Mouse (Mus musculus): Measurements from ENCODE around the gene Vti1a.

Vti1a gene

DNA sequence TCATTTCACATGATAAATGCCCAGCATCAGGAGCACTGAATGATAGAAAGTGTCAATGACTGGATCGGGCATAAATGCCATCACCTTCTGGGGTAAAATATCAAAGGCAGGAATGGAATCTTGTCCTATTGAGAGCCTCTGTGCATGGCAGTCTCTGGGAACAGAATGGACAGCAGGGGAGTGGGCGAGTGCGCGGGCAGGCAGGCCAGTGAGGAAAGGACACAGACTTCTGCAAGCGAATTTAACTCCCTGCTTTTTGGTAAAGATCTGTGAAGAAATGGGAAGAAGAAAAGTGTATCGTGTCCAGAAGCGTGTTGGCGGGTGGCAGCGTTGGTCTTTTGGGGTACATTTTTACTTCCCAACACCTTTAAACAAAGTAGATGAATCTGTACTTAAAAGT is 207.2 kb downstream of the Vti1a start:
- DNase-seq (ENCODE audit: low spot score): no peak

DNA sequence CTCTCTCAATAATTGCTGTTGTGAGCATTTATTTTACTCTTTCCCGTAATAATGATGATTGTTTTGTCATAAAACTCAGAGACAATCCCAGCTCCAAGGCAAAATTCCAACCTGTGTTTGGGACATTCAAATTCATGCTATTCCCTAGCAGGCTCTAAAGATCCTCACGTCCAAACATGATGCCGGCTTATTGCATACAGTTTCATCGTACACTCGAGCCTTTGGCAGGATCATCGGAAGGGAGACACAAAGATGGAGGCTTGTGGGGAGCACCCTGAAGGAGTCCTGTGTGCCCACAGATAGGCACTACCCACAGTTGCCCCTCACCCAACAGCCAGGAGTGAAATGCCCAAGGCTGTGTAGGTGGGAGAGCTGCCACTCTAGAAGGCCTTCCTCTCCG is 208.3 kb downstream of the Vti1a start:
- no peak for DNase-seq (ENCODE audit: low spot score)

DNA sequence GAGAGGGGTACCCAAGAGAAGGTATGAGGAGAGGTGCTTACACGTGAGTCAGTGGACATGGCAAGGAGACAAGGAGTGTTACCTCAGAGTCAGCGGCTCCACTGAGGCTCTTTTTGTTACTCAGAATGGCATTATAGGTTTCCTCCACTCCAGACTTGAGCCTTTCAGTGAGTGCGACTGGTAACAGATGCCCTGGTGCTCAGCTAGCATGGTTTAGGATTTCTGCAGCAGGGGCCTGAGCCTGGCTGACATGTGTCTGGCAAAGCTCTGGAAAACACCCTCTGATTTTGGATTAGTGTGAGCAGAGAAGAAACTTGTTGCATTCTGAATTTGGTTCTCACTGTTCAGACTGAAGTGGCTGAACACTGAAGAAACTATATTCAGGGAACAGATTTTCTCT is 209.0 kb downstream of the Vti1a start:
- DNase-seq (ENCODE audit: low spot score): no peak

DNA sequence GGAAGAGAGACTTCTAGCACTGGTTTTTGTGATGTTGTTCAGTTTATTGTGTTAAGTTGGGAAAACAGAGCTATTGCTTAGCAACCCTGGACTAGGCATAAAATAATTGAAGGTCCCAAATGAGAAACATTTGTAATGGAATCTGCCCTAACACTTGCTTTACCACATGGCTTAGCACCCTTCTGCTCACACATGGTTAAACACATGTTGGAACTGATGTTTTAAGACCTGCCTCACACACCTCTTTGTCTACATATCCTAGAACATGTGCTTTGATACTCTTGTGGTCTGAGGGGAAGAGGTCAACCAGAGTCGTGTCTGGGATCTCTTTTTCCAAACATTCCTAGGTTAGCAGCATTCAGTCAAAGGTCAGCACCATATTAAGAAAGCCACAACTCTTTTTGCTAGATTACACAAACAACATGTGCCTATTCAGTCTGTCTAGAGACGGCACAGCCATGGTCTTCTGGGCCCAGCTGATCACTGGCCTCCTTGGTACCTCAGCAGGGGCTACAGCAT is 210.7 kb downstream of the Vti1a start:
- no peak for DNase-seq (ENCODE audit: low spot score)

DNA sequence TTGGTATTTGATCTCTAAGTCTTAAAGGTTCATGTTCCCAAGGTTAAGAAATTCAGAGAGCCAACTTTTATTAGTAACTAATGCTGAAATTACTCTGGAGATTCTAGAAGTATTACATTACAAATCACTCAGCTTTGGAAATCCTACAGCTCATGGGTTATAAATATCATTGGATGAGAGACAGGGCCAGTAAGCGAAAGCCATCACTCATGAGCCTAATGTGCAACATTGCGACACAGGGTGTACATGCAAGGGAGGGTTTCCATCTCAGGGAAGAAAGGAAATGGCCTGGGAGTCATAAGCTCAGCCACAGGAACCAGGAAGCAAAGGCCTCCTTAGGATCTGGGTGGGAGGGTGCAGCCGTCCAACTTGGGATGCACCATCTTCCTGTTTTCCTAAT is 213.9 kb downstream of the Vti1a start:
- DNase-seq (ENCODE audit: low spot score): no peak

DNA sequence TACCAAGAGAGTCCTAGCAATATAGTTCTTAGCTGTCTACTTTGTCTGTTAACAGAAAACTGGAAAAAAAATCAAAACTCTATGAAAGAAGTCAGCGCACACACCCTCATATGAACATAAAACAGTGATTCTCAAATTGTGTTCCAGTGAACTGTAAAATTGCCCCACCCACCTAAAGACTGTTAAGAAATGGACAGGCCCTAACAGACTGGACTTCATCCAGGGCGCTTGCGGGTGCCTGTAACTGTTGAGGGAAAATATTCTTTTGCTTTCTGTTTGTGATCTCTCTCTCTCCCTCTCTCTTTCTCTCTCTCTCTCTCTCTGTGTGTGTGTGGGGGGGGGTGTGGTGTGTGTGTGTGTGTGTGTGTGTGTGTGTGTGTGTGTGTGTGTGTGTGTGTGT is 216.6 kb downstream of the Vti1a start:
- DNase-seq (ENCODE audit: low spot score): no peak

DNA sequence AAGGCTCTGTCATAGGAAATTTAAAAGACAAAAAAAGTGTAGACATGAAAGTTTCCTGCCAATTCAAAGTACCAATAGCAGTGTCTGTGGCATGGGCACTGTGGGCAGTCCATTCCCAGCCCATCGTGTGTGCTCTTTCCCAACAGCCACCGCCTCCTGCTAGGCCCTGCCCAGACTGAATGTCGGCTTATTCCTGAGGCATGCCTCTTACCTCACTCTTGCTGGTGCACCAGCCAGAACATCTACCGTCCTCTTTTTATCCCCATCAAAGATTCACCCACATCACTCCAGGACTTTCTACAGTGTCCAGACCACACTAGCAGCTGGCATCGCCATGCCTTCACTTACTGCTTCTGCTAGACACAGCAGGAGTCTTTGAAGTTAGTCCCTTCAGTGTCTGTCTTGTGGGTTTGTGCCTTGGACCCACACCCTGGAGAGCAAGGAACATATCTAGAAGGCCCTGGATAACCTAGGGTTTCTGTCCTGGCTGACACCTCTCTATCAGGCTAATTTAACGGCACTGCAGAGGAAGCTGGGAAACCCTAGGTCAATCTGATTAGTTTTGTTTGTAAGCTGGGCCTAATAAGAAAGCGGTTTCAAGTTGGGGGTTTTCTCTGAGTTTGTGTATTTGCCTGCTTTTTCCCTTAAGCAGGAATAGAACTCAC is 220.3 kb downstream of the Vti1a start:
- no peak for DNase-seq (ENCODE audit: low spot score)

DNA sequence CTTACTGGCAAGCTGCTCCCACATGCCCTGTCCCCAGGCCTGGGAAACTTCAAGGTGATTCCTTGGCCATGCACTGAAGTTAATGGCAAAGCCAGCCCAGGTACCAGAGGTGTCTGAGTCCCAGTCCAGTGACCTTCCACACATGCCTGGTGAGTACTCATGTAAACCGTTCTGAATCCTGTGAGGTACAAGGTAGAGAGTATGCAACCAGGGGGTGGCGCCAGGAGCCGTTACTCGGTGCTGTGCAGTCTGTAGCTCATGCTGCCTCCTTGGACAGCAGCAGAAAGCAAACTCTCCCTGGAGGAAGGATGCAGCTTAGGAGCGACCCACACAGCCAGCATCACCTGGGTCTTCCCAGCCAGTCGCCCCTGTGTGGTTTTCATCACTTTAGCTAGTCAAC is 221.6 kb downstream of the Vti1a start:
- peak; percentile 36 for DNase-seq (ENCODE audit: low spot score)

DNA sequence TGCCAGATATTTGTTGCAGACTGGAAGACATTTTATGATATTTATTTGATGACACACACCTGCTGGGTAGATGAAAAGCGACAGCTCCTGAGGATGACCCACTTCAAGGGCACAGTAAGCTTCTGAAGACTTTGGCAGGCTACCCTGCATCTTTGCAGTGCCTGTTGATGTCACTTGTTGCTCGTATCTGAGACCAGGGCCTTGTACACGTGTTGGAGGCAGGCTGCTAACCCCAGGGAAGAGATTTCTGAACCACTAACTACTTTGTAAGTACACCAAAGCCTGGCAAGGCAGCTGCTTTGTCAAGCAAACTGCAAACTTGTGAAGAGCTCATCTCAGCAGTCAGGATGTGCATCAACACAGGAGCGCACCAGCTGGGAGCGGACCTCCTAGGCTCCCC is 225.5 kb downstream of the Vti1a start:
- DNase-seq (ENCODE audit: low spot score): no peak

DNA sequence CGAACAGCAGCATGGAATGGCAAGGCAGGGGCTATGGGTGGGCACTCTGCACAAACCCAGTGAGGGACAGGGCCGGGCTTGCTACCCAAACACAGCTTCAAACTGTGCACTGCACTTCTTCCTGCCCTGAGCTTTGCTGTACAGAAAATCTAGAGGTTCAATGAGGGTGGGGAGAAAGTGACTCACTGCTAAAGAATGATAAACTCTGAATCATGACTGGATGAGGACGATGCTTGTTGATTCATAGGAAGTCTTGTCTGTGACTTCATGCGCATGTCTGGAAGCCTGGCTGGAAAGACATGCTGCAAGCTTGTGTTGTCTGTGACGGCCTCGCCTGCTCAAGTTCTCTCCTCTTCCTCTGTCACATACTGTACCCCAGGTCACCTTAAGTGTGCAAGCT is 226.4 kb downstream of the Vti1a start:
- no peak for DNase-seq (ENCODE audit: low spot score)

DNA sequence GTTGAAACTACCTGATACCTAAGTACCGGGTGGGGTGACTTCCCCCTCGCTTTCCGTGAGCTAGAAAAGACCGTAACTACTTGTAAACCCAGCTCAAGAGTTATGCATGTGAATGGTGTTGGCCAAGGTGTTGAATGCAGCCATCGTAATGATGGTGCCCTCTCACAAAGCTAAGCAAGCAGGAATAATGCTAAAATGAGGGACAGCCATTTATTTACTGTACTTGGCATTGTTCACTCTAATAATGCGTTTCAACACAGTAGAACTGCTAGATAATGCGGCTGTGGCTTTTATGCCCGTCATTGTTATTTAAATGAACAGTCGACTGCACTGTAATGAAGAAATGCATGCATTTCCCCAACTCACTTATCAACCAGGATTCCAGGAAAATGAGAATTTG is 227.1 kb downstream of the Vti1a start:
- DNase-seq (ENCODE audit: low spot score): no peak

DNA sequence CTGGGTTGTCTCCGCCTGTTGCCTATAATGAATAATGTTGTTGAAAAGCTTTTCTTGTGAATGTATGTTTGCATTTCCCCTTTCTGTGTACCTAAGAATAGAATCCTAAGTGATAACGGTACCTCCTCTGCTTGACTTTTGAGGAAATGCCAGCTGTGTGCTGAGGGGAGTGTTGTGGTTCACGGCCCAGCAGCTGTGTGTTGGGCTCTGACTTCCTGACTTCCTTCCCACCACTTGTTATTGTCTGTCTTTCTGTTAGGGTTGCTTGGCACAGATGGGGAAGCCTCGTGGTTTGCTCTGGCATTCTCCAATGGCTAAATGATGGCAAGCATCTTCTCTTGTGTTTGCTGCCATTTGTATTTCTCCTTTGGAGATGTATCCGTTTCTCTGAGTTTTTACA is 228.4 kb downstream of the Vti1a start:
- no peak for DNase-seq (ENCODE audit: low spot score)

DNA sequence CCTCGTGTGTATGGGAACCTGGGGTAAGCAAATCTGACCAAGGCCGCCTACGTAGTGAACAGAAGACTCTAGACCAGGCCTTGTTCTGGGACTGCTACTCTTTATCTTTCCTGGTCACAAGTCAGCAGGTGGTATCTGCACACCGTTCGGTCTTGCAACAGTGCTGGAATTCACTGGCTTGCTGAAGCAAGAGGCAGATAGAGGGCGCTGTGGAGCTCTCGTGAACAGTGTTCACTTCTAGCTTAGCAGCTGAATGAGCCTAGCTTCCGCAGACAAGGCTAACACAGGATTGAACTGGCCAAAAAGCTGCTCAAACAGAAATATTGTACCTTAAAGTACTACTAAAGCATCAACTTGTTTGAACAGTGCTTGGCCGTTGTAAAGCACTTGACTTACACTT is 229.4 kb downstream of the Vti1a start:
- peak; percentile 78 for DNase-seq (ENCODE audit: low spot score)

DNA sequence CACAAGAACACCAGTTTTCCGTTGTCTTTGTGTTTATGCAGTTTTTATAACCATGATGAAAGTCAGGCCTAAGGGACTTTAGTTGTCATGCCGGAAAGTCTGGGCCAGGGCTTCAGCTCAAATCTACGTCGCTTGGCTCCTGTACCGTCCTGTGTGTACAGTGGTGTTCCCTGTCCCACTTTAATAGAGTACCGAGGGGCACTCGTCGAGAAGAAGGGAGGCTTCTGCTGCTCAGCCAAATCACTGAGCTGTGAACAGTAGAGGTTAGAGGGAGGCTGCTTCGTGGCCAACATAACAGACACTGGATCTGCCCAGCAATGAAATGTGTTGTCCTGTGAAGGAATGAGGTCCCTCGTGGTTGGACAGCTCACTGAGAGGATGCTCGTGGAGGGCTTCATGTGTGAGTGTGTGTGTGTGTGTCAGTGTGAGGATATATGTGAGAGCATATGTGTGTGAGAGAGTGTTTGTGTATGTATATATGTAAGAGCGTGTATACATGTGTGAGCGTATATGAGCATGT is 230.0 kb downstream of the Vti1a start:
- no peak for DNase-seq (ENCODE audit: low spot score)

DNA sequence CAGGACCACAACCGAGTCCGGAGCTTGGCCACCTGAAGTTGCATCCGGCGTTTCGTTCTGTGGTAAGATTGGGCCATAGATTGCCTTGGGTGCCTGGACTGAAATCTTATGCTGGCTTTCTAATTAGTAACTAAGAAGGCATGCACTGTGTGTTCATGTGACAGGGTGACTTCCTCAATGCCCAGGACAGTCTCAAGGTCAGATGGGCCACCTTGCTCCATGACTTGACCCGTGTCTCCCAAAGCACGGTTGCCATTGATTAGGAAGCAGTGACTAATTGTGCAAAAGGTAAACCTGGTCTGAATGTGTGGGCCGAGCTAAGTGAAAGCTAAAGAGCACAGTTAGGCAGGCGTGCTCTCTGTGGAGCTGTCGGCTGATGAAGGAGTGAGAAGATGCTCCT is 232.1 kb downstream of the Vti1a start:
- DNase-seq (ENCODE audit: low spot score): no peak

DNA sequence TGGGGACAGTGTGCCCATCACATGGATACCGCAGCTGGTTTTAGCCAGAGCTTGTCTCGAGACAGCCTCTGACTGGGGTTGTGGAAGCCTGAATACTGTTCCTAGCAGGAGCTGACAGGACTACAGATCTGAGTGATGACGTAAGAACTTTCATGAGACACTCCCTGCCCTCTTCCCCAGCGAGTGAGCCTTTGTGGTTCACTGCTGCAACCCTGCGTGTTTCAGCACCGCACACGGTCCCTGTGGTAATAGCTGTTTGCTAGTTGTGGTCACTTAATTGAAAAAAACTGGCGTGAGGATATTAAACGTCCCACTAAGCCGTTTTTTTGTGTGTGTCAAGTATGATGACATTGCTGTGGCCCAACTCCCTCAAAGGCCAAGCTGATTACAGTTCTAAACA is 232.6 kb downstream of the Vti1a start:
- no peak for DNase-seq (ENCODE audit: low spot score)

DNA sequence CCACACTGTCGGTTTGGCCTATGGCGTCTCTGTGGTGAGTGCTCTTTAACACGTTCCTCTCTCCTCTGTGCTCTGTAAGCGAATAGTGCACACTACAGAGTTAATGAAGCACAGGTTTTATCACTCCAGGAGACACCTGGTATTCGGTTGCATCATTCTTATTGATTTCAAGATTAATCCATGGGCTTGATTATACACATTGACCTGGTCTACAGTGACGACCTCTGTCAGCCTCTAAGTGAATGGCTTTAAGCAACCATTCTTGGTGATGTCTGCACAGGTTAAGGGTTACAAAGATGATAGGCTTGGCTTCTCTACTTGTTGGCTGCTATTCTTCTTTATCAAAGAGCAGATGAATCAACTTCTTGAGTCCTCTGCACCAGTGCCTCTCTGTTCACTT is 234.1 kb downstream of the Vti1a start:
- DNase-seq (ENCODE audit: low spot score): no peak

DNA sequence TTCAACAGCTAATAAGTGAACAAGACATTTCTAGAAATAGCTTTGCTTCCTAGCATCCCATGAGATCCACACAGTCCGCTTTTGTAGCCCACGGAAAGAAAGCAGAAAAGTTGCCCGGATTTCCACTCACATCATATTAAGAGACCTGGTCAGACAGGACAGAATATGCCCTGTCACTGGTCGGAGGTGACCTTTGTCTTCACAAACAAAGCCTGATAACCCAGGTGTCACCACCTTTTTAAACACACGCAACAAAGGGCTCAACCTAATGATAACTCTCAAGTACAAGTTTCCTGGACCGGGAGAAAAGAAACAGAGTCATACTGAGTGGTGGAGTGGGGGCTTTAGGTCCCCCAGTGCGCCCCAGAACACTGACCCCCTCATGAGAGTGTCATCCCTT is 236.2 kb downstream of the Vti1a start:
- no peak for DNase-seq (ENCODE audit: low spot score)

DNA sequence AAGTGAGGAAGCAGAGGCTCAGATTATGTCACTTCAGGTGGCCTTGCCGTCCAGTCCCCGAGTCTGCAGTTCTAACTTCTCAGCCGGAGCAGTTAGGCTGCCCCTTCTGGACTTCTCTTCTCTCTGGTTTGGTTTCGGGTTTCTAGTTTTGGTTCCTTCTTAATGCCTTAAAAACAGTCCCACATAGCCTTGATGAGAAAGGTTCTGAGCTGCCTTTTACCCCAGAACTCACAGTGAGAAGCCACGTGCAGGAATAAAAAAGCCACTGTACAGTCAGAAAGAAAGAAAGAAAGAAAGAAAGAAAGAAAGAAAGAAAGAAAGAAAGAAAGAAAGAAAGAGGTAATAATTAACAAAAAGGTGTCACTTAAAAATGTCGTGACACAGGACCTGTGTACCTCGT is 236.8 kb downstream of the Vti1a start:
- no peak for DNase-seq (ENCODE audit: low spot score)

DNA sequence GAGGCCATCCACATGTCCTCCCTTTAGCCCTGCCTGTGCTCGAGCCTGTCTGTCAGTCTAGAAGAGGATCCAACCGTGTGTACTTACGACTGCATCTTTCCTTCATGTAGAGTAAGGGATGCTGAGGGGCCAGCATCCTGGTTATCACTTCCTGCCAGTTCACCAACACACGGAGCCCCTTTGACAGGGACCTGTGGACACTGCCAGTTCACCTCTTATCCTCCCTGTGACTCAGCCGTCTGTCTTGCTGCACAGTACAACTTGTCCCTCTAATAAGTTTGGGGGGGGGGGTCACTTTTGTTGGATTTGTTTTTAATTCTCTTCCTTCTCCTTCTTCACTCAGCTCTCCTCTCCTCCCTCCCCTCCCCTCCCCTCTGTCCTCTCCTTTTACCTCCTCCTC is 238.2 kb downstream of the Vti1a start:
- DNase-seq (ENCODE audit: low spot score): no peak

DNA sequence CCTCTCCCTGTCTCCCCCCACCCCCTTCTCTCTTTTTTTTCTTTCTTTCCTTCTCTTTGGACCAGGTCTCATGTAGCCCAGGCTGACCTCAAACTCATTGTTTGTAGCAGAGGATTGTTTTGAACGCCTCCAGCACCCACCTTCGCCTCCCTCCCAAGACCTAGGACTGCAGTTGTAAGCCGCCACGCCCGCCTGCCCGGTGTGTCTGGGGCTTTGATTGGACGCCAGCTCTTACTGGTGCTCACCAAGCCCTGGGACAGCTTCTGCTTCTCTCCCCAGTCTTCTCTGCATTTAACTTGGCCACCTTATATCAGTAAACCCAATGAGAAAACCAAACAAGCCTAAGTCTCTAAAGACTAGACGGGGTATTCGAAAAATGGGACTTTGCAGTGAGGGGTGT is 238.6 kb downstream of the Vti1a start:
- DNase-seq (ENCODE audit: low spot score): no peak

DNA sequence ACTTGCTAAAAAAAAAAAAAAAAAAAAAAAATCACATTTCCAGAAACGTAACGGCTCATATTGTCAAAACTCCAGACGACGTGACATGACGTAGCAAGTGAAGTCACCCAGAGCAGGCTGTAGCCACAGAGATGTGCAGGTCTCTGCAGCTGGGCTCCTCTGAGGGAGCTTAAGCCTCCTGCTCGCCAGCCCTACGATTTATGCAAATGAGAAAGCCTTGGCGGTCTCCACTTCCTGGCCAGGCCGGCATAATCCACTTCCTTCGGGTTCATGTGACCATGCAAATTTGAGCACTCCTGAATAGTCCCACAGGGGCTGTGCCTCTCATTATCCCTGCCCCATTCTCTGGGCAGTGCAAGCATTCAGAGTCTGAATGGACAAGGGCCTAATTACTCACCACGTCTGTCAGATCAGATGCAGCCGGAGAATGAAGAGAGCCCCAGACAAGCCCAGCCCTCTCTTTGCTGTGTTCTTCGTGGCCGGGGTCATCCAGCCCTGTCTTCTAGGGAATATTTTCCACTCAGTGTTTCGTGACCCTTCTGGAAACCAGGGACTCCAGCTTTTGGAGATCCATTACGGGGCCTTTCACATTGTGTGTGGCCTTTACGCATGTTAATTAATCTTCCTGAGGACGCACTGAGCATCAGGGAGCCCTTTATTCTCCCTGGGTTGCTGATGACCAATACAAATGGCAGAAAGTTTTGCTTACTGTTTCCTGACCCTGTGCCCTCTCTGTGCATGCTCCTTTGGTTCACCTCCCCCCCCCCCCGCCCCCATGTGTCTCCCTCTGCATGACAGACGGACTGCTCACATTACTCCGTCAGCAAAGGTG is 240.3 kb downstream of the Vti1a start:
- DNase-seq (ENCODE audit: low spot score): no peak

DNA sequence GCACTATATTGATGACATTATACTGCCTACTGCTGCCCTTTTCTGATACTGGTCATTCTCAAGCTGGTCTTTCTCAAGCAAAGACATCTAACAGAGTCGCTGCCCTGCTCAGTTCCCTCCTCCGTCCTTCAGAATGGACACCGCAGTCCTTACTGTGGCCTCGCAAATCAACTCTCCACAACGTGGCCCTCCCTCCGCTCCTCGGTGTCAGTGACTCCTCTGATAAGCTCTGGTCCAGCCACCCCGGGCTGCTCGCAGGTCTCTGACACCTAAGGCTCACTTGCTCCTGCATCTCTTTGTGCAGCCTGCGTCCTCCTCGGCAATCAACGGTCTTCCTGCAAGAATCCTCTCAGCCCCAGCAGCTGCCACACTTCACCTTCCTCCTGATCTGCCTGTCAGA is 243.2 kb downstream of the Vti1a start:
- DNase-seq (ENCODE audit: low spot score): no peak
